Mouse (Mus musculus): Measurements from ENCODE around the gene Ndc1. TPM values are rescaled to one million over a fixed set of nuclear protein-coding genes. Genes with fewer than 3 reads are reported as not detected.

Gene Ndc1
- polyA plus RNA-seq, 1 experiment, result 34.2 TPM

DNA sequence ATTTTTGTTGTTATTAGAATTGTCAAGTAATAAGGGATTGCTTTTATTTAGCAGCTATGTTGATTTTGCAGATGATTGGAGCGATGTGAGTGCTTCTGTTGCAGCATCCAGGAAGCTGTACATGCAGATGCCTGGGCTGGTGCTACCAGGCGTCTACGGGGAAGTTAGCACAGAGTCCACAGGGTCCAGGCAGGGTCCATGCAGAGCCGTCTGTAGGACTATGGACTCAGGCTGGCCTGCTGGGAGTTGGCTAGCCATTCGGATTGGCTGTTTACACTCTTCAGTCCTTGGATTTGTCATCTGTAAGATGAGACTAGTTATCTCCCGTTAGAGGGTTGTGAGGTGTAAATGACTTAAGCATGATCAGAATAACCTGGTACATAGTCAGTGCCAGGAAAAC lies 11.4 kb downstream of the Ndc1 start:
- Histone ChIP-seq H3K4me1 (replicated peaks; ENCODE audit: control insufficient read depth, insufficient read depth, low read length) (no peaks in the 10 kb centered on the region), H3K4me3 (ENCODE audit: control insufficient read depth, insufficient read depth, low read length) (no peak overlapping the region), H3K27ac (ENCODE audit: control insufficient read depth, insufficient read depth, low read length) (no peak overlapping the region), H3K36me3 (ENCODE audit: control insufficient read depth, insufficient read depth, low read length) (peaks cover 18% of the 10 kb centered on the region), H3K27me3 (ENCODE audit: control insufficient read depth, insufficient read depth, low read length) (no peaks in the 10 kb centered on the region)
- TF ChIP-seq CTCF (IDR thresholded peaks at IDR 0.05; ENCODE audit: borderline replicate concordance, control insufficient read depth, extremely low read depth, insufficient read depth, low read length, poor library complexity), result no peak
- no peak for TF ChIP-seq POLR2A (IDR thresholded peaks at IDR 0.05; ENCODE audit: control insufficient read depth, extremely low read depth, insufficient read depth, low read length, poor library complexity)
- WGBS, result 97% methylated on average over 6 of the region's 6 CpGs
- DNase-seq, result no peak

DNA sequence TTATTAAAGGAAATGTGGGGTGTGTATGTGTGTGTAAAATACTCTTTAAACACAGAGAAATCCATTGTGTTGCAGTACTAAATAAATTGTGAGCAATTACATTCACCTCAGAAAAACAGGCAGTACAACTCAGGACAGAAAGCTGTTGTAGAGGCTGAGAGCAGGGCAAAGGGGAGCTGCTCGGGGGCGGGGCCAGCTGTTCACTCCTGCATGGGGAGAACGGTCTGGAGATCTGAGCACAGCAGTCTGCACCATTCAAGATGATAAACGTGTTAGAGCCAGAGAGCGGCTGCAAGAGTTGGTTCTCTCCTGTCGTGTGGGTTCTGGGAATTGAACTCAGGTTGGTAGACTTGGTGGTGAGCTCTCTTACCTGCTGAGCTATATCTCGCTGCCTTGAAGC lies 13.3 kb downstream of the Ndc1 start:
- Histone ChIP-seq H3K4me3 (ENCODE audit: control insufficient read depth, insufficient read depth, low read length) (no peak overlapping the region), H3K36me3 (ENCODE audit: control insufficient read depth, insufficient read depth, low read length) (peaks cover 19% of the 10 kb centered on the region), H3K27me3 (ENCODE audit: control insufficient read depth, insufficient read depth, low read length) (no peaks in the 10 kb centered on the region), H3K4me1 (replicated peaks; ENCODE audit: control insufficient read depth, insufficient read depth, low read length) (no peaks in the 10 kb centered on the region), H3K27ac (ENCODE audit: control insufficient read depth, insufficient read depth, low read length) (no peak overlapping the region)
- 96% methylated on average over 7 of the region's 7 CpGs for WGBS
- no peak for TF ChIP-seq POLR2A (IDR thresholded peaks at IDR 0.05; ENCODE audit: control insufficient read depth, extremely low read depth, insufficient read depth, low read length, poor library complexity)
- no peak for TF ChIP-seq CTCF (IDR thresholded peaks at IDR 0.05; ENCODE audit: borderline replicate concordance, control insufficient read depth, extremely low read depth, insufficient read depth, low read length, poor library complexity)
- DNase-seq, result no peak

DNA sequence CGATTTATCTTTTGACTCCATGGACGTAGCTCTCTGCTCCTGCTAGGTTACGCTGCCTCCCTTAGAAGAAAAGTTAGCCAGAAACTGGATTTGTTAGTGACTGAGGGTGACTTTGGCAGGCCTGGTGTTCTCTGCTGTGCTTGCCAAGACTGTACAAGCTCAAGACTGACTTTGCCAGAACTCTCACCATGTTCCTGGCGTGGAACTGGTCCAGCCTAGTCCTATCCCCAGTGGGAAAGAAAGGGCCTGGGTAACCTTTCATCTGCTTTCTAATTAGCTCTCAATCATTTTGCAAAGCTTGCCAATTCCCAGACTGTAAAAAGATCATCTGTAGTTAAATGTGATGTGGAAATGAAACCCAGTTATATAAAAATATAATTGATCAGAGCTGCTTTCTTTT lies 19.5 kb downstream of the Ndc1 start:
- H3K27ac ChIP-seq (ENCODE audit: control insufficient read depth, insufficient read depth, low read length), result no peak overlapping the region
- 95% methylated on average over 4 of the region's 4 CpGs for WGBS
- TF ChIP-seq POLR2A (IDR thresholded peaks at IDR 0.05; ENCODE audit: control insufficient read depth, extremely low read depth, insufficient read depth, low read length, poor library complexity), result no peak
- TF ChIP-seq CTCF (IDR thresholded peaks at IDR 0.05; ENCODE audit: borderline replicate concordance, control insufficient read depth, extremely low read depth, insufficient read depth, low read length, poor library complexity), result no peak
- no peak for DNase-seq
- H3K4me1 ChIP-seq (replicated peaks; ENCODE audit: control insufficient read depth, insufficient read depth, low read length), result no peaks in the 10 kb centered on the region
- no peaks in the 10 kb centered on the region for H3K27me3 ChIP-seq (ENCODE audit: control insufficient read depth, insufficient read depth, low read length)
- H3K36me3 ChIP-seq (ENCODE audit: control insufficient read depth, insufficient read depth, low read length), result peaks cover 59% of the 10 kb centered on the region
- H3K4me3 ChIP-seq (ENCODE audit: control insufficient read depth, insufficient read depth, low read length), result no peak overlapping the region

DNA sequence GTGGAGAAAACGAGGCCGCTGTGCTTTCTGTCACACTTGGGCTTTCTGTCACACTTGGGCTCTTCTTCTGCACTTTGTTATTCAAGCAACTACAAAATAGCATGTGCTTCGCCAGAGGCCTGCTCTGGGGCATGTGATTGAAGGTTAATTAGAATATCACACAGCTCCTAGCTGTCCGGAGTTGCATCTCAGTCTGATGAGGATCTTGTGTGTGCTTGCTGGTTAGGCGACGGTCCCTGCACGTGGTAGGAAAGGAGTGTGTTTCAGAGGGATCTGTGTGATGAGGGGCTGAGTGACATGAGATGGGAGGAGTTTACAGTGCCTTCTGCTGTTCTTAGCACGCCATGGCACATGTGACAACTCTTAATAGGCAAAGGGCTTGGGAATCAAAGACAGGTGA lies 19.9 kb downstream of the Ndc1 start:
- no peaks in the 10 kb centered on the region for H3K4me1 ChIP-seq (replicated peaks; ENCODE audit: control insufficient read depth, insufficient read depth, low read length)
- TF ChIP-seq POLR2A (IDR thresholded peaks at IDR 0.05; ENCODE audit: control insufficient read depth, extremely low read depth, insufficient read depth, low read length, poor library complexity) (no peak), CTCF (IDR thresholded peaks at IDR 0.05; ENCODE audit: borderline replicate concordance, control insufficient read depth, extremely low read depth, insufficient read depth, low read length, poor library complexity) (no peak)
- no peak overlapping the region for H3K4me3 ChIP-seq (ENCODE audit: control insufficient read depth, insufficient read depth, low read length)
- 97% methylated on average over 8 of the region's 8 CpGs for WGBS
- H3K27ac ChIP-seq (ENCODE audit: control insufficient read depth, insufficient read depth, low read length), result no peak overlapping the region
- no peak for DNase-seq
- H3K27me3 ChIP-seq (ENCODE audit: control insufficient read depth, insufficient read depth, low read length), result no peaks in the 10 kb centered on the region
- peaks cover 59% of the 10 kb centered on the region for H3K36me3 ChIP-seq (ENCODE audit: control insufficient read depth, insufficient read depth, low read length)

DNA sequence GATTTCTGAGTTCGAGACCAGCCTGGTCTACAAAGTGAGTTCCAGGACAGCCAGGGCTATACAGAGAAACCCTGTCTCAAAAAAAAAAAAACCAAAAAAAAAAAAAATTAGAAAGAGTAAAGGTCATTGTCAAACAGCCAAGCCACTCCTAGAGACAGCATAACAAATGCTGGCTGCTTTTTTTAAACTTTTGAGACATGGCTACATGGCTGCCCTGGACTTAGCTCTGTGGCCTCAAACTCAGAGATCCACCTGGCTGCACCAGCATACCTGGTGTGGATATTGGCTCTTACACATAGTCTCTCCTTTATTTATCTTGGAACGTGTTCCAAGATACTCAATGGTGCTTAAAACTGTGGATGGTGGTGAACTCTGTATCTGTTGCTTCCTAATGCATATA lies 20.7 kb downstream of the Ndc1 start:
- no peak for DNase-seq
- H3K4me3 ChIP-seq (ENCODE audit: control insufficient read depth, insufficient read depth, low read length), result no peak overlapping the region
- WGBS, result 93% methylated on average over 2 of the region's 2 CpGs
- no peak for TF ChIP-seq POLR2A (IDR thresholded peaks at IDR 0.05; ENCODE audit: control insufficient read depth, extremely low read depth, insufficient read depth, low read length, poor library complexity)
- TF ChIP-seq CTCF (IDR thresholded peaks at IDR 0.05; ENCODE audit: borderline replicate concordance, control insufficient read depth, extremely low read depth, insufficient read depth, low read length, poor library complexity), result no peak
- H3K4me1 ChIP-seq (replicated peaks; ENCODE audit: control insufficient read depth, insufficient read depth, low read length), result no peaks in the 10 kb centered on the region
- no peak overlapping the region for H3K27ac ChIP-seq (ENCODE audit: control insufficient read depth, insufficient read depth, low read length)
- H3K36me3 ChIP-seq (ENCODE audit: control insufficient read depth, insufficient read depth, low read length), result peaks cover 58% of the 10 kb centered on the region
- no peaks in the 10 kb centered on the region for H3K27me3 ChIP-seq (ENCODE audit: control insufficient read depth, insufficient read depth, low read length)

DNA sequence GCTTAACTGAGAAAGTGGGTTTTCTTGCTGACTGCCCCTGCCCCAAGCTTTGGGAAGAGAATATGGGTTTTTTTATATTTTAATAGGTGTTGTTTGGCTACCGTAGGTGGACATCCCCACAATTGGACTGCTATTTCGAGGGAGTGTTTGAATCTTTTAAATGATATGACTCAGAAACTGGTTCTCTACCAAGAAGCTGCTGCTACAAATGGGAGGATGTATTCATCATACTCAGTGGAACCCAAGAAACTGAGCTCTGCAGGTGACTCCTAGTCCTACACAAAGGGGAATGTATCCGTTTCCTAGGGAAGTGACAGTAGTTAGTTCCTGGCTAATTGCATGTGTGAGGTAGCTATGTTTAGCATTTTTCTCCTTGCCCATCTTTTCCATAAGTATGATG lies 21.8 kb downstream of the Ndc1 start:
- Histone ChIP-seq H3K4me3 (ENCODE audit: control insufficient read depth, insufficient read depth, low read length) (no peak overlapping the region), H3K36me3 (ENCODE audit: control insufficient read depth, insufficient read depth, low read length) (peaks cover 57% of the 10 kb centered on the region), H3K27me3 (ENCODE audit: control insufficient read depth, insufficient read depth, low read length) (no peaks in the 10 kb centered on the region), H3K4me1 (replicated peaks; ENCODE audit: control insufficient read depth, insufficient read depth, low read length) (no peaks in the 10 kb centered on the region), H3K27ac (ENCODE audit: control insufficient read depth, insufficient read depth, low read length) (no peak overlapping the region)
- WGBS, result over 99% methylated on average over 3 of the region's 3 CpGs
- no peak for TF ChIP-seq CTCF (IDR thresholded peaks at IDR 0.05; ENCODE audit: borderline replicate concordance, control insufficient read depth, extremely low read depth, insufficient read depth, low read length, poor library complexity)
- no peak for TF ChIP-seq POLR2A (IDR thresholded peaks at IDR 0.05; ENCODE audit: control insufficient read depth, extremely low read depth, insufficient read depth, low read length, poor library complexity)
- DNase-seq, result no peak

DNA sequence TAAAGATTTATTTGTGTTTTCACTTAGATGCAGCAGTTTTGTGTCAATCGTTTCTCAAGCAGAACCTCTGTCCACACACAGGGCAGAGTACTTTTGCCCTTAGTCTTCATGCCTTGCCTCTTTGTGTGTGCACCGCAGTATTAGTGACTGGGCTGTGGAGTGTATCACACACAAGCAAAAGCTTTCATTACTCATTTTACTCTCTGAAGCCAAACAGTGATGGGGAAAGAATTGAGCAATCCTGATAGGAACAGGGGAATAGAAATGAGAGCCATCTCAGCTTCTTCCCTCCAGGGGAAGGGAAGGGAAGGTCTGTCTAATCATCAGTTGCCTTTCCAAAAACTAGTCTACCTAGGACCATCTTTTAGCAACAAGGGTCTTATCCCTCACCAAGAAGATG lies 26.2 kb downstream of the Ndc1 start:
- Histone ChIP-seq H3K4me1 (replicated peaks; ENCODE audit: control insufficient read depth, insufficient read depth, low read length) (no peaks in the 10 kb centered on the region), H3K36me3 (ENCODE audit: control insufficient read depth, insufficient read depth, low read length) (peaks cover 38% of the 10 kb centered on the region), H3K4me3 (ENCODE audit: control insufficient read depth, insufficient read depth, low read length) (no peak overlapping the region), H3K27me3 (ENCODE audit: control insufficient read depth, insufficient read depth, low read length) (no peaks in the 10 kb centered on the region), H3K27ac (ENCODE audit: control insufficient read depth, insufficient read depth, low read length) (no peak overlapping the region)
- DNase-seq, result no peak
- 90% methylated on average over 2 of the region's 2 CpGs for WGBS
- TF ChIP-seq CTCF (IDR thresholded peaks at IDR 0.05; ENCODE audit: borderline replicate concordance, control insufficient read depth, extremely low read depth, insufficient read depth, low read length, poor library complexity) (no peak), POLR2A (IDR thresholded peaks at IDR 0.05; ENCODE audit: control insufficient read depth, extremely low read depth, insufficient read depth, low read length, poor library complexity) (no peak)

All from thymus, adult 2 months (tissue).